16 mouse cellular contexts compared by ENCODE assay signal in the genomic region with DNA sequence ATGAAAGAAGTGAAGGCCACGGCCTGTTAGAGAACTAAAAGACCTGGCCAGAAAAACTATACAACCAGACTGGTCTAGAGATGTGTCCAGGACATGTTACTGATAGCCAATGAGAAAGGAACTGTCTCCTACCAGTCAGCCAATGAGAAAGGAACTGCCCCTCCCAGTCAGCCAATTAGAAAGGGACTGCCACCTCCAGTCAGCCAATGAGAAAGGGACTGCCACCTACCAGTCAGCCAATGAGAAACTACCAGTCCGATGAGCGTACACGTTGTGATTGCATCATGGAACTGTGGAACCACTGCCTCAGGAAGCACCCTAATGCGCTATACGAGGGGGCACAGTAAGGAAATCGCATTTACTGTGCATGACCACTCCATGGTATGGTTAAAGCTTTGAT. TPM values are rescaled to one million over a fixed set of nuclear protein-coding genes. Genes with fewer than 3 reads are reported as not detected.
DNase-seq lines count a peak whose midpoint lies in the region; ATAC-seq and TF ChIP-seq lines count a peak whose summit lies in the region.
"Had no signal": no experiment of that assay in that cellular context is flagged by ENCODE, and none has a peak within 500 bp of the region (broad histone marks: within the 10 kb centered on the region; RNA-seq: fewer than 3 reads in every experiment).

No protein-coding gene starts in this region.

- no peak overlapping the region for H3K4me2 ChIP-seq in midbrain, embryonic 13.5 days (replicated peaks)
- no peak overlapping the region for H3K4me2 ChIP-seq in midbrain, embryonic 15.5 days
- H3K4me2 ChIP-seq in CH12.LX (ENCODE audit: insufficient read depth, low read depth, poor library complexity, severe bottlenecking), result no peak overlapping the region
- no peak overlapping the region for H3K4me2 ChIP-seq in midbrain, postnatal 0 days (ENCODE audit: low read depth, low read length, poor library complexity, severe bottlenecking)
- H3K4me2 ChIP-seq: embryonic facial prominence, embryonic 12.5 days; limb, embryonic 13.5 days; stomach, embryonic 15.5 days had no signal

- no peaks in the 10 kb centered on the region for H3K9me3 ChIP-seq in midbrain, embryonic 13.5 days
- no peaks in the 10 kb centered on the region for H3K9me3 ChIP-seq in midbrain, embryonic 15.5 days
- H3K9me3 ChIP-seq in CH12.LX (replicated peaks; ENCODE audit: low read length), result peaks cover 2% of the 10 kb centered on the region
- H3K9me3 ChIP-seq in ES-E14 (ENCODE audit: control insufficient read depth, insufficient read depth, low read depth, low read length), result no peaks in the 10 kb centered on the region
- no peaks in the 10 kb centered on the region for H3K9me3 ChIP-seq in midbrain, postnatal 0 days (ENCODE audit: low read length)
- H3K9me3 ChIP-seq: embryonic facial prominence, embryonic 12.5 days; limb, embryonic 13.5 days; stomach, embryonic 15.5 days had no signal

- dilution Hi-C loops in CH12.LX (cut with MboI; ENCODE audit: extremely low pct_ligation_motif_present, extremely low pct_unique_long_range_greater_than_20kb, low sequenced_read_pairs), result no loop called here

- no peak for TF ChIP-seq CTCF in CH12.LX (conservative IDR thresholded peaks at IDR 0.05 in 1 of 2, IDR thresholded peaks at IDR 0.05 in 1 of 2; ENCODE audit: low read depth in 2 of 2, low read length in 2 of 2)
- no peak for TF ChIP-seq CTCF in midbrain, postnatal 0 days (IDR thresholded peaks at IDR 0.05)

- H3K4me3 ChIP-seq in midbrain, embryonic 13.5 days (replicated peaks), result no peak overlapping the region
- no peak overlapping the region for H3K4me3 ChIP-seq in midbrain, embryonic 15.5 days
- H3K4me3 ChIP-seq in CH12.LX (replicated peaks in 1 of 3; ENCODE audit: low read depth in 2 of 3, low read length in 2 of 3, poor library complexity in 1 of 3) (no peak overlapping the region), ES-E14 (ENCODE audit: insufficient read depth in 1 of 2, low read depth in 1 of 2, low read length in 2 of 2, poor library complexity in 1 of 2, severe bottlenecking in 1 of 2) (peak overlapping the region; percentile 48 to 50)
- H3K4me3 ChIP-seq in midbrain, postnatal 0 days (ENCODE audit: low read depth, low read length), result no peak overlapping the region
- H3K4me3 ChIP-seq: embryonic facial prominence, embryonic 12.5 days; heart, adult 2 months; limb, embryonic 13.5 days; stomach, embryonic 15.5 days had no signal

- H3K9ac ChIP-seq in midbrain, embryonic 13.5 days (replicated peaks), result no peak overlapping the region
- H3K9ac ChIP-seq in midbrain, embryonic 15.5 days, result no peak overlapping the region
- no peak overlapping the region for H3K9ac ChIP-seq in CH12.LX (ENCODE audit: insufficient read depth, low read depth)
- H3K9ac ChIP-seq in ES-E14 (ENCODE audit: insufficient read depth, low read depth, low read length, poor library complexity, severe bottlenecking), result peak overlapping the region; percentile 71
- H3K9ac ChIP-seq in midbrain, postnatal 0 days (replicated peaks; ENCODE audit: low read length, poor library complexity, severe bottlenecking), result no peak overlapping the region
- H3K9ac ChIP-seq: embryonic facial prominence, embryonic 12.5 days; limb, embryonic 13.5 days; stomach, embryonic 15.5 days had no signal

- in situ Hi-C loops in CH12.LX (cut with MboI; ENCODE audit: low pct_ligation_motif_present, low pct_unique_long_range_greater_than_20kb, low sequenced_read_pairs) (loop anchor here (10.0 to 25.0 kb wide), 2 partner anchors 590 to 782 kb away; a partner anchor contains a TSS), ES-E14 (cut with MboI; ENCODE audit: low sequenced_read_pairs in 2 of 2, unreplicated experiment in 2 of 2) (no loop called here)

- H3K79me2 ChIP-seq in CH12.LX (replicated peaks; ENCODE audit: control insufficient read depth, extremely low read depth, insufficient read depth, poor library complexity, severe bottlenecking), result peaks cover 3% of the 10 kb centered on the region; the same call in 1 of the 2 replicates

- peaks cover 10% of the 10 kb centered on the region for H3K4me1 ChIP-seq in midbrain, embryonic 13.5 days (replicated peaks)
- peaks cover 10% of the 10 kb centered on the region for H3K4me1 ChIP-seq in midbrain, embryonic 15.5 days
- peaks cover 3 to 21% of the 10 kb centered on the region in 2 experiments for H3K4me1 ChIP-seq in CH12.LX (ENCODE audit: control insufficient read depth in 1 of 2, insufficient read depth in 2 of 2)
- H3K4me1 ChIP-seq in ES-E14 (ENCODE audit: control insufficient read depth in 2 of 2, insufficient read depth in 2 of 2, low read length in 2 of 2, poor library complexity in 1 of 2), result peaks cover 0 to 6% of the 10 kb centered on the region in 2 experiments; a peak in 2 of 4 replicates
- peaks cover 6% of the 10 kb centered on the region; the same call in 1 of the 2 replicates for H3K4me1 ChIP-seq in midbrain, postnatal 0 days (ENCODE audit: insufficient read depth, low read length)

- ATAC-seq in midbrain, embryonic 13.5 days, result 0 out of 2 replicates have a peak, but pooled peaks have one; percentile 28
- no peak for ATAC-seq in midbrain, embryonic 15.5 days (replicated peaks)
- 0 out of 2 replicates have a peak, but pooled peaks have one; percentile 27 for ATAC-seq in midbrain, postnatal 0 days (ENCODE audit: low FRiP score)
- ATAC-seq in inflammation-experienced regulatory T-cells, adult 6 months, result no peak

- DNase-seq in CH12.LX (ENCODE audit: extremely low read depth), result peak; percentile 57
- DNase-seq in ES-E14 (ENCODE audit: low read depth, low spot score), result peak; percentile 61
- no peak for DNase-seq in midbrain, postnatal 0 days (ENCODE audit: low spot score)
- no peak for DNase-seq in adrenal gland, postnatal 4 days (ENCODE audit: low spot score in 2 of 2)
- DNase-seq: adrenal gland, postnatal 14 days; cerebellum, adult 8-10 months; gastrocnemius, postnatal 10 days; heart, adult 2 months; lung, postnatal 10 days; thymus, postnatal 14 days had no signal

- H3K27ac ChIP-seq in midbrain, embryonic 13.5 days, result no peak overlapping the region
- H3K27ac ChIP-seq in midbrain, embryonic 15.5 days, result no peak overlapping the region
- H3K27ac ChIP-seq in CH12.LX (ENCODE audit: insufficient read depth, low read depth) (no peak overlapping the region), ES-E14 (ENCODE audit: insufficient read depth, low read depth, low read length, poor library complexity, severe bottlenecking) (no peak overlapping the region)
- H3K27ac ChIP-seq in midbrain, postnatal 0 days (ENCODE audit: low read depth, low read length), result no peak overlapping the region
- H3K27ac ChIP-seq: embryonic facial prominence, embryonic 12.5 days; heart, adult 2 months; limb, embryonic 13.5 days; stomach, embryonic 15.5 days had no signal

- no peak for TF ChIP-seq POLR2A in CH12.LX (IDR thresholded peaks at IDR 0.05; ENCODE audit: low read depth, low read length)

- 95% methylated on average over 7 of the region's 7 CpGs for WGBS in midbrain, embryonic 13.5 days
- 94% methylated on average over 7 of the region's 7 CpGs for WGBS in midbrain, embryonic 15.5 days
- 92% methylated on average over 7 of the region's 7 CpGs for WGBS in midbrain, postnatal 0 days

- TF ChIP-seq RAD21 in CH12.LX (IDR thresholded peaks at IDR 0.05; ENCODE audit: low read depth, low read length), result no peak

- no peak for TF ChIP-seq EP300 in CH12.LX (IDR thresholded peaks at IDR 0.05; ENCODE audit: low read length)

- H3K27me3 ChIP-seq in midbrain, embryonic 13.5 days, result no peaks in the 10 kb centered on the region
- H3K27me3 ChIP-seq in midbrain, embryonic 15.5 days (replicated peaks), result no peaks in the 10 kb centered on the region
- no peaks in the 10 kb centered on the region for H3K27me3 ChIP-seq in CH12.LX (replicated peaks)
- no peaks in the 10 kb centered on the region for H3K27me3 ChIP-seq in midbrain, postnatal 0 days (ENCODE audit: insufficient read depth, low read length)
- H3K27me3 ChIP-seq: embryonic facial prominence, embryonic 12.5 days; limb, embryonic 13.5 days; stomach, embryonic 15.5 days had no signal

- peaks cover 27% of the 10 kb centered on the region for H3K36me3 ChIP-seq in midbrain, embryonic 13.5 days
- H3K36me3 ChIP-seq in midbrain, embryonic 15.5 days (replicated peaks), result peaks cover 4% of the 10 kb centered on the region; the same call in 1 of the 2 replicates
- H3K36me3 ChIP-seq in CH12.LX (replicated peaks in 1 of 2; ENCODE audit: control insufficient read depth in 1 of 2, insufficient read depth in 1 of 2, low read length in 1 of 2) (peaks cover 37 to 53% of the 10 kb centered on the region in 2 experiments), ES-E14 (ENCODE audit: control insufficient read depth, insufficient read depth, low read length, poor library complexity, severe bottlenecking) (0 out of 2 replicates have a peak, but pooled peaks cover under 1% of the 10 kb centered on the region)
- H3K36me3 ChIP-seq in midbrain, postnatal 0 days (ENCODE audit: insufficient read depth, low read length), result peaks cover 24% of the 10 kb centered on the region

TF ChIP-seq in ES-E14, 5 proteins besides CTCF, POLR2A, EP300 and RAD21 (continues in another document):
- no peak for TF ChIP-seq MAFK (IDR thresholded peaks at IDR 0.05; ENCODE audit: insufficient read depth, low read depth, low read length)
- peak; percentile 93 for TF ChIP-seq CHD2 (IDR thresholded peaks at IDR 0.05; ENCODE audit: low read depth, low read length)

RNA-seq across cellular contexts. Expression of a gene that starts 14.5 kb away (rescaled TPM):
- 242 and 243 TPM in 2 replicates for polyA plus RNA-seq in midbrain, embryonic 13.5 days (2015; fragmentation: Nextera tagmentation; extraction: Ambion mirVana)
- 198 and 209 TPM in 2 replicates for polyA plus RNA-seq in midbrain, embryonic 15.5 days (2015; fragmentation: Nextera tagmentation; extraction: Ambion mirVana)
- total RNA-seq in CH12.LX (2012; rRNA removed), result 214 and 239 TPM in 2 replicates
- total RNA-seq in CH12.LX (2014; rRNA removed), result 551 and 565 TPM in 2 replicates
- 237 and 247 TPM in 2 replicates for polyA plus RNA-seq in CH12.LX (2012; ENCODE audit: insufficient read length, low read depth)
- 319 and 342 TPM in 2 replicates for total RNA-seq in ES-E14 (2012; rRNA removed)
- 99.9 and 111 TPM in 2 replicates for total RNA-seq in midbrain, postnatal 0 days (2014; rRNA removed)
- 160 and 170 TPM in 2 replicates for polyA plus RNA-seq in midbrain, postnatal 0 days (2015; fragmentation: Nextera tagmentation; extraction: Ambion mirVana)
- 100 to 1,000 TPM; 122 to 123 TPM for total RNA-seq in adrenal gland, postnatal 4 days (2021)
- 100 to 1,000 TPM; 188 to 262 (median 188) TPM for polyA plus RNA-seq in inflammation-experienced regulatory T-cells, adult 6 months (2017; shearing (Covaris generic))

RNA-seq across cellular contexts. Expression of a gene that starts 35.5 kb away (rescaled TPM):
- 646 and 703 TPM in 2 replicates for polyA plus RNA-seq in midbrain, embryonic 13.5 days (2015; fragmentation: Nextera tagmentation; extraction: Ambion mirVana)
- 524 and 551 TPM in 2 replicates for polyA plus RNA-seq in midbrain, embryonic 15.5 days (2015; fragmentation: Nextera tagmentation; extraction: Ambion mirVana)
- total RNA-seq in CH12.LX (2012; rRNA removed) (2,604 and 2,660 TPM in 2 replicates), CH12.LX (2014; rRNA removed) (3,001 and 3,052 TPM in 2 replicates), ES-E14 (2012; rRNA removed) (825 and 990 TPM in 2 replicates)
- 1,701 and 1,728 TPM in 2 replicates for polyA plus RNA-seq in CH12.LX (2012; ENCODE audit: insufficient read length, low read depth)
- 352 and 411 TPM in 2 replicates for total RNA-seq in midbrain, postnatal 0 days (2014; rRNA removed)
- 496 and 514 TPM in 2 replicates for polyA plus RNA-seq in midbrain, postnatal 0 days (2015; fragmentation: Nextera tagmentation; extraction: Ambion mirVana)
- 1,000 to 10,000 TPM in 1 of 2 experiments, 100 to 1,000 TPM in 1; 996 to 1,125 TPM for total RNA-seq in adrenal gland, postnatal 4 days (2021)
- polyA plus RNA-seq in inflammation-experienced regulatory T-cells, adult 6 months (2017; shearing (Covaris generic)), result 1,000 to 10,000 TPM; 1,409 to 2,029 (median 2,022) TPM

Comparison
In these comparisons a context has a peak if more than half of its experiments do, and no peak if none do; other contexts are left out.
1. ATAC-seq: peak in midbrain, embryonic 13.5 days (single experiment) and midbrain, postnatal 0 days (single experiment); none in midbrain, embryonic 15.5 days (single experiment) and inflammation-experienced regulatory T-cells, adult 6 months (single experiment).
2. H3K4me3 ChIP-seq: peak in ES-E14 (2 of 2); none in midbrain, embryonic 13.5 days (single experiment), midbrain, embryonic 15.5 days (single experiment), CH12.LX (0 of 3) and midbrain, postnatal 0 days (single experiment).
3. DNase-seq: peak in CH12.LX (single experiment) and ES-E14 (single experiment); none in midbrain, postnatal 0 days (single experiment) and adrenal gland, postnatal 4 days (0 of 2).